In the genomic region with DNA sequence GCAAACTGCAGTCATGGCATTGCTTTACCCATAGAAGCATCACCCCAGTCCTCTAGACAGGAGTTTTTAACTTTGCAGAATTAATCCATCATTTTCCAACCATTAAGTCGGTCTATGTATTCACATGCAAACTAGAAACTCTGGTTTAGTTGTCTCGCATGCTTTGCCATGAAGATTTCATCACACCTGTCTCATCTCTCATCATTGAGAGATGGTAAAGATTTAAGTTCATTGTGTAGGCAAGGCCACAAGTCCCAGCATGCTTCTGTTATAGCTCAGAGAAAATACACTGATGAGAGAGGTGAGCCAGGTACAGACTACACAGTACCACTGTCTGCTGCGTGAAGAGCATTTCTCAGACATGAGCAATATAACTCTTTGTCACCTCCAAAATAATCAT, we compare ENCODE assay signal across 27 mouse cellular contexts. TPM values are rescaled to one million over a fixed set of nuclear protein-coding genes. Genes with fewer than 3 reads are reported as not detected.
"Had no signal": no experiment of that assay in that cellular context is flagged by ENCODE, and none has a peak within 500 bp of the region (broad histone marks: within the 10 kb centered on the region; RNA-seq: fewer than 3 reads in every experiment).

No protein-coding gene starts in this region.

- H3K36me3 ChIP-seq: heart, embryonic 10.5 days; heart, embryonic 12.5 days; hindbrain, embryonic 10.5 days; hindbrain, embryonic 12.5 days; intestine, embryonic 15.5 days; limb, embryonic 12.5 days; limb, embryonic 15.5 days; liver, embryonic 12.5 days had no signal

- H3K27me3 ChIP-seq: heart, embryonic 12.5 days; hindbrain, embryonic 12.5 days; intestine, embryonic 15.5 days; limb, embryonic 12.5 days; limb, embryonic 15.5 days; liver, embryonic 12.5 days had no signal

- H3K4me3 ChIP-seq: heart, embryonic 10.5 days; heart, embryonic 12.5 days; hindbrain, embryonic 10.5 days; hindbrain, embryonic 12.5 days; intestine, embryonic 15.5 days; layer of hippocampus, adult 2 months; limb, embryonic 12.5 days; limb, embryonic 15.5 days; liver, embryonic 12.5 days had no signal

- H3K9ac ChIP-seq: heart, embryonic 12.5 days; hindbrain, embryonic 12.5 days; hindbrain, embryonic 14.5 days; intestine, embryonic 15.5 days; limb, embryonic 12.5 days; limb, embryonic 15.5 days; liver, embryonic 12.5 days; liver, embryonic 14.5 days had no signal

- H3K9me3 ChIP-seq: heart, embryonic 10.5 days; heart, embryonic 12.5 days; hindbrain, embryonic 10.5 days; hindbrain, embryonic 12.5 days; intestine, embryonic 15.5 days; limb, embryonic 12.5 days; limb, embryonic 15.5 days; liver, embryonic 12.5 days had no signal

- ATAC-seq: hindbrain, embryonic 16.5 days; inflammation-experienced regulatory T-cells, adult 6 months; intestine, embryonic 15.5 days; intestine, postnatal 0 days; liver, embryonic 12.5 days had no signal

- H3K27ac ChIP-seq: heart, embryonic 10.5 days; hindbrain, embryonic 10.5 days; hindbrain, embryonic 12.5 days; hindbrain, embryonic 14.5 days; intestine, embryonic 15.5 days; layer of hippocampus, adult 2 months; limb, embryonic 12.5 days; limb, embryonic 15.5 days; liver, embryonic 12.5 days; liver, embryonic 14.5 days had no signal

- H3K4me1 ChIP-seq: heart, embryonic 10.5 days; heart, embryonic 12.5 days; hindbrain, embryonic 10.5 days; hindbrain, embryonic 12.5 days; intestine, embryonic 15.5 days; limb, embryonic 12.5 days; limb, embryonic 15.5 days; liver, embryonic 12.5 days had no signal

- DNase-seq: gastrocnemius, postnatal 14 days; gastrocnemius, postnatal 36 days; heart, adult 18-20 months; heart, postnatal 10 days; heart, postnatal 4 days; kidney, adult 18-20 months; kidney, adult 8-10 months; kidney, postnatal 10 days; kidney, postnatal 25 days; kidney, postnatal 4 days; layer of hippocampus, postnatal 36 days; left cerebral cortex, postnatal 4 days had no signal

- H3K4me2 ChIP-seq: heart, embryonic 12.5 days; hindbrain, embryonic 12.5 days; hindbrain, embryonic 14.5 days; intestine, embryonic 15.5 days; limb, embryonic 12.5 days; limb, embryonic 15.5 days; liver, embryonic 12.5 days had no signal

RNA-seq across cellular contexts. Expression of a gene that starts 18.8 kb away (rescaled TPM):
- polyA plus RNA-seq: liver, adult 2 months had no signal
